Mouse (Mus musculus) lung, adult 2 months (tissue): ENCODE data around the gene Cdk8. TPM values are rescaled to one million over a fixed set of nuclear protein-coding genes. Genes with fewer than 3 reads are reported as not detected.

Source experiments
- DNase-seq: peaks from one replicate; pipeline ENCODE4 v3.0.0; 2022
- H3K4me1 ChIP-seq: fragments of 200-500 bp; 2 replicates; pipeline ENCODE4 v1.6.1; 2011; ENCODE audit warnings: low read length; ENCODE audit not compliant: control insufficient read depth, insufficient read depth
- H3K4me3 ChIP-seq: fragments of 200-500 bp; replicated peaks from 2 replicates; pipeline ENCODE3; 2011; ENCODE audit warnings: low read depth, mild to moderate bottlenecking, control low read depth, low read length; ENCODE audit errors: extremely low read depth
- CTCF ChIP-seq: fragments of 200-500 bp; IDR thresholded peaks from 2 replicates; pipeline ENCODE4 v1.5.1; 2011; ENCODE audit warnings: mild to moderate bottlenecking, low read length, control low read depth; ENCODE audit not compliant: insufficient read depth
- POLR2A ChIP-seq: fragments of 200-500 bp; IDR thresholded peaks from 2 replicates; pipeline ENCODE4 v1.6.1; 2011; ENCODE audit warnings: low read depth, mild to moderate bottlenecking, control low read depth, low read length, borderline replicate concordance; ENCODE audit errors: extremely low read depth
- WGBS: fragments of 180-500 bp; shearing (Covaris S2); methylation state at CpG from one replicate; pipeline ENCODE4 v1.1.7; 2018; 5-methylcytosine and 5-hydroxymethylcytosine counted together
- polyA plus RNA-seq: library from polyadenylated mRNA; depleted of rRNA; stranded (reverse); fragments of >200 nt; gene quantifications from 2 replicates; pipeline ENCODE4 v1.2.3, GENCODE M21; 2012

The Cdk8 gene
- polyA plus RNA-seq, 1 experiment, result 33.8 TPM

DNA sequence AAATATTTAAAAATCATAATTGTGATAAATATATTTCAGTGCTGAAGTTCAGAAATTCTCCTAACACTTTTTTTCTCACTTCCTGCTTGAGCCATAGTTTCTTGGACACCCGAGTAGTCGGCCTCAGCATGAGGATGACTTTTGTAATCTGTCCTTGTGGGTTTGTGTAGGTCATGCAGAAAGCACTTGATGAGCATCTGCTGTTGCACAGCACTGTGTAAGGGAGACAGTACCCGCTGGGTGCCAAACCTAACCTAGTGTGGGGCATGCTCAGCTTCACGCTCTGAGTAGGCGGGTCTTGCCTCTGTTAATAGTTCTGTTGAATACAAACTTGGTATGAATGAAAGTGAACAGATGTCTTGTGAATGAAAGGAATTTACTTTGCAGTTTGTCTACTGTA lies 60.5 kb downstream of the Cdk8 start:
- no peak for DNase-seq
- Histone ChIP-seq H3K4me1 (peaks cover 12% of the 10 kb centered on the region), H3K4me3 (no peak overlapping the region)
- TF ChIP-seq POLR2A (no peak), CTCF (no peak)
- 74% methylated on average over 5 of the region's 5 CpGs for WGBS

DNA sequence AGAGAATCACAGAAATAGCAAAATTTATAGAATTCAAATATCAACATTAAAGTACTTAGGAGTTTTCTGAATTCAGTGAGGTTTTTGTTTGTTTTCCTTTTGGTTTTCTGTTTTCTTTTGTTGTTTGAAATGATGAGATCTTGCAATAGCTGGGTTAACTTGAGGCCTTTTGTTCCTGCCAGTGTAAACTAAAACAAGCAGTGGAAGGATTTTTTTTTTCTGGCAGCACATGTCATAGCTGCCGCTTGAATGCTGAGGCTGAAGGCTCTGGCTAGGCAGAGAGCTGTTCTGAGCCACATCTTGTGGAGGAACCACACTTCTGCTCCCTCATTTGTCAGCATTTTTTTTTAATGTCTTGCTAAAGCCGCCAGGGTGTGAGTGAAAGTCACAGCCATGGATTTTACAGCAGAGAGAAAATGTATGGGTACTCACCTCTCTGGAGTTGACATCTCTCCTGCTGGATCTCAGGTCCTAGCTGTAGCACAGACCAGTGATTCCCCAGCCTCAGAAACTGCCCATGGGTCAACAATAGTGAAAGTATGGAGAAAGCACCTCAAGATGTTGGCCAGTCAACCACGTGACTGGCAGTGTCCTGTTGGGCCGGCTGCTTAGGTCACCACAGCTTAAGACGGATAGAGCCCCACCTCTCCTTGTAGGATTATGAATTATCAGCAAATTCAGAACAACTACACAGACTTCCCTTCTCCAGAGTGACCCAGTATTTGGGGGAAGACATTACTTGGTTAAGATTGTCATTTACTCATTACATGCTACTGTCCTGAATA lies 62.1 kb downstream of the Cdk8 start:
- Histone ChIP-seq H3K4me3 (no peak overlapping the region), H3K4me1 (peaks cover 12% of the 10 kb centered on the region)
- 61% methylated on average over 5 of the region's 5 CpGs for WGBS
- no peak for TF ChIP-seq POLR2A
- TF ChIP-seq CTCF, result no peak
- DNase-seq, result no peak

DNA sequence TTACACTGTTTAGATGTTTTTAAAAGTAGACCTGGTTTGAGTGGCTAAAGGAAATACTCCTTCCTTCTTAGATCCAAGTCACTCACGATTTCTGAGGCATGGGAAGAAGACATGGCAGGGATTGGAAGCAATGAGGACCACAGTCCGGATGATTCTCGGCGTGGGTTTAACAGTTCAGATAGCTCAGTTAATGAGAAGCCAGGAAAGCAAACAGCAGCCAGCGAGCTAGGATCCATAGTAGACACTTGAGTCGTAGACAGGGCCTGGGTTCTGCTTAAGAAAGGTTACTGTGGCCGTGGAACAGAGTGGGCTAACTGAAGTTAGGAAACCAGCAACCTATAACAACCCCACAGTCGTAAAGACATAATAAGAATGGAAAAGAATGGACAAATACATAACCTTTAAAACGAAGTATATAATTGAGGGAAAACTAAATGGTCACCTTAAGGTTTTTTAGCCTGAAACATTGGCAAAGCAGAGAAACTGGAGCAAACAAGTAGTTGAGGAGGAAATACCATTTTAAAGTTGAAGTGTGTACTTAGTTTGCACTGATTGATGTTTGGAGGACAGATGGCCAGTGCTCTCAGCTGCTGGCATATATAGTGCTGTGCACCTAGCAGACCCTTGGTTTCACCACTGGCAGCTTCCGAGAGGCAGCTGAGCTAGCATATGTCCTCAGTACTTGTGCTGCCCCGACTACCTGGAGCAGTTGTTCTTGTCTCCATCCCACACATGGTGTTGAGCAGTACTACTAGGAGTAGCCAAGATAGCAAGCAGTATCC lies 63.1 kb downstream of the Cdk8 start:
- 76% methylated on average over 11 of the region's 11 CpGs for WGBS
- Histone ChIP-seq H3K4me3 (no peak overlapping the region), H3K4me1 (peaks cover 12% of the 10 kb centered on the region)
- TF ChIP-seq CTCF (no peak), POLR2A (no peak)
- DNase-seq, result peak; percentile 49

DNA sequence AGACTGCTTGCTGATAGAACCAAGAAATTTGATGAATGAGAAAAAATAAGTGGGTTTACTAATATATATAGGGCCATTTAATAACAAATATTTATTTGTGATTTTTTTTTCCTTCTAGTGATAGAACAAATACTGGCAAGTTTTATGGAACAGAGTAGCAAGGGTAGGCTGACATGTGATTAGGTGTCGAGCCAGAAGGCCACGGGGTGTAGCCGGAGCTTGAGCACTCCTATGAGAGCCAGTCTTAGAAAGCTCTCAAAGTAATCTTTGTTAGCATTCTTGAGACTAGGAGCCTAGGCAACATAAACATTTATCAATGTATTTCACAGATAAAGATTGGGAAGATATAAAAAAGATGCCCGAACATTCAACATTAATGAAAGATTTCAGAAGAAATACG lies 63.8 kb downstream of the Cdk8 start:
- Histone ChIP-seq H3K4me1 (peaks cover 12% of the 10 kb centered on the region), H3K4me3 (no peak overlapping the region)
- DNase-seq, result no peak
- TF ChIP-seq POLR2A (no peak), CTCF (no peak)
- 68% methylated on average over 5 of the region's 5 CpGs for WGBS

DNA sequence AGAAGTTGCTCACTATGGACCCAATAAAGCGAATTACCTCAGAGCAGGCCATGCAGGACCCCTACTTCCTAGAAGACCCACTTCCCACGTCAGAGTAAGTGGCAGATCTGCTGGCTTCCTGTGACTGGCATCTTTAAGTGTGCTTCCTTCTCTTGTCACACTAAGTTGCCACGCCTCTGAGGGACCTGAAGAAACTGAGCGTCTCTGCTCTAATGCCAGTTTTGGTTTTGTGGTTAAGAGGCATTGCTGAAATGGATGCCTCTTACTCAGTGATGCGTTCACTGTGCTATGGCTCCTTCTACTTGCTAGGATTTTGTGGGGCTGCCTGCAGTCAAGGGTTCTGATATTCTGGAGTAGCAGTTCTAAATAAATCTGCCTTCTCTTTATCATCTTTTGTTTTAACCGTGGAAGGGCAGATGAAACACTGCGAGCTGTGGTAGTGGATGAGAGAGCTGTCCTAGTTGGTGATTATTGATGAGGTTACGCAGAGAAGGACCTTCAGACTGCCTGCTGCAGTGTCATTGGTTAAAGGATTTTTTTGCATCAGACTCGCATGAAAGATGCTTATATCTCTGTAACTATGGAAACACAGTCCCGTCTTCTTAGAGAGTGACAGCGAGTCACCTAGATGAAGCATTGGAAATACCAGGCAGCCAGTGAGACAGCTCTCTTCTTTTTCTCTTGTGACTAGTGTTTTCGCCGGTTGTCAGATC lies 67.9 kb downstream of the Cdk8 start:
- TF ChIP-seq CTCF (no peak), POLR2A (no peak)
- Histone ChIP-seq H3K4me1 (peaks cover under 1% of the 10 kb centered on the region), H3K4me3 (no peak overlapping the region)
- no peak for DNase-seq
- WGBS, result 77% methylated on average over 13 of the region's 13 CpGs

DNA sequence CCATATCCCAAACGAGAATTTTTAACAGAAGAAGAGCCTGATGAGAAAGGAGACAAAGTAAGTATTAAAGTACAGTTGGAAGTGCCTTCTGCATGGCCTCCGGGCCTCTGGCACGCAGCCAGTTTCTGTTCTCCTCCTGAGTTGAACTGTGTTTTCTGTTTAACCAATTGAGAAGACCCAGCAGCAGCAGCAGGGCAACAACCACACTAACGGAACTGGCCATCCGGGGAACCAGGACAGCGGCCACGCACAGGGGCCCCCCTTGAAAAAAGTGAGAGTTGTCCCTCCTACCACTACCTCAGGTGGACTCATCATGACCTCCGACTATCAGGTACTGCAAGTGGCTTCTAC lies 68.5 kb downstream of the Cdk8 start:
- no peak for DNase-seq
- 68% methylated on average over 8 of the region's 8 CpGs for WGBS
- TF ChIP-seq CTCF, result no peak
- no peak for TF ChIP-seq POLR2A

DNA sequence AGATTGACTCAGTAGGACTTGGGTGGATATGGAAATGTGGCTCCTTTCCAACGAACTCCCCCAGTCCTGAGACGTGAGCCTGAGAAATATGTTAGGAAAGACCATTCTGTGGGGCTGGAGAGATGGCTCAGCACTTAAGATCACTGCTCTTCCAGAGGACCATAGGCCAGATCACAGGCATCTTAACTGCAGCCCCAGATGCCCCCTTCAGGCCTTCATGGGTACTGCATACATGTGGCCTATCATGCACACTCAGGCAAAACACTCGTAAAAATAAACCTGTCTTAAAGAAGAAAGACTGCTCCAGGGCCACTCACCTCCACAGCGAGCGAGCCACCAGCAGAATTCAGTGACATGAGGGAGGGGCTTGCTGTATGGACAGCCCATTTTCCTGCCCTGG lies 72.4 kb downstream of the Cdk8 start:
- Histone ChIP-seq H3K4me1 (peaks cover 3% of the 10 kb centered on the region), H3K4me3 (no peak overlapping the region)
- peak; percentile 88 for TF ChIP-seq CTCF
- no peak for TF ChIP-seq POLR2A
- DNase-seq, result peak; percentile 66
- 71% methylated on average over 5 of the region's 5 CpGs for WGBS

More for the DNA sequence above, 68.5 kb downstream of the Cdk8 start:
- H3K4me1 ChIP-seq, result no peaks in the 10 kb centered on the region; the same call in 1 of the 2 replicates
- H3K4me3 ChIP-seq, result no peak overlapping the region

DNA sequence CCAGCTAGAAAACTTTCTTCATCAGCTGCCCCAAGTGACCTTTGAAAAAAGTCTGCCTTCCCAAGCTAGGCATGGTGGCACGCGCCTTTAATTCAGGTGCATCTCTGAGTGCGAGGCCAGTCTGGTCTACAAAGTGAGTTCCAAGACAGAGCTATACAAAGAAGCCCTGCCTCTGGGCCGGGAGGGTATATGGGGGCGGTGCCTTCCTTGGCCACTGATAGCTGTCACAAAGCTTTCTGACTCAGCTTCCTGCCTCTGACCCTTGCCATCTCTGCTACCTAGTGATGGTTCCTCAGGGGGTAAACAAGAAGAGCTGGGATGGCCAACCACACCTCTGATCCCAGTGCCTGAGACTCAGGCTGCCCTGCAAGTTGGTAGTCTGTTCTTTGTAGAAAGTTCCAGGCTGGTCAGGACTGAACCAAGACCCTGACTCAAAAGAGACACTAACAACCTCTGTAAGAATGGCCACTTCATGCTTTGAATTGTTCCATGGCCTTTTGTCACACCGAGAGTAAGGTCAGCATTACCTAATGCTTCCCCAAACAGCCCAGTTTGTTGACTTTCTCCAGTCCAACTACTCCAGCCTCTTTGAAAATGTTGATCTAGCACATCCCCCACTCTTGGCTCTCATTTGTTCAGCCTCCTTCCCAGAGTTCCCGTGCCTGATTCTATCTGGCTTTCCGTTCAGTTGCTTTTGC lies 76.2 kb downstream of the Cdk8 start:
- no peak for TF ChIP-seq CTCF
- no peak for TF ChIP-seq POLR2A
- DNase-seq, result peak; percentile 43
- WGBS, result 58% methylated on average over 8 of the region's 8 CpGs
- Histone ChIP-seq H3K4me3 (no peak overlapping the region), H3K4me1 (peaks cover 3% of the 10 kb centered on the region; the same call in 1 of the 2 replicates)

DNA sequence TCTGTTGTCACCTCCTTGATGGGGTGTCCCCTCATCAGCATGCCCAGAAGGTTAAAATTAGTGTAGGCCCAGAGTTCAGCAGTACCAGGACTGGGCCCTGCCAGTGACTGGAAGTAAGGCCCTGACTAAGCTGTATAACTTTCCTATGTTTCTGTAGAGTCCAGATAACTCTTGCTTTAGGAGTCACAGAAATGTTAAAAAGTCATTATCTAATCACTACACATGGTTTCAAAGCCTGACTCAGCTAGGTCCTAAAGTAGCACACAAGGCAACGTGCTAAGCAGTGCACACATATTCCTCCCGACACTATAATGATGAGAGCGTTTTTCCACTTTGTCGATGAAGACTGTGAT lies 76.7 kb downstream of the Cdk8 start:
- no peak for DNase-seq
- WGBS, result 88% methylated on average over 4 of the region's 4 CpGs
- Histone ChIP-seq H3K4me1 (peaks cover 3% of the 10 kb centered on the region; the same call in 1 of the 2 replicates), H3K4me3 (no peak overlapping the region)
- TF ChIP-seq POLR2A, result no peak
- TF ChIP-seq CTCF, result no peak
